Mouse (Mus musculus): ENCODE data around the gene Ubl4b.

The Ubl4b gene

GRCm38 (mm10) chr3:107516776-107517630, 37.9 kb downstream of the Ubl4b start:
- DNase-seq = no peak

GRCm38 (mm10) chr3:107515989-107516388, 38.9 kb downstream of the Ubl4b start:
- no peak for DNase-seq

GRCm38 (mm10) chr3:107511416-107511815, 43.5 kb downstream of the Ubl4b start:
- DNase-seq = no peak

GRCm38 (mm10) chr3:107508696-107509095, 46.2 kb downstream of the Ubl4b start:
- no peak for DNase-seq

GRCm38 (mm10) chr3:107507966-107508365, 46.9 kb downstream of the Ubl4b start:
- no peak for DNase-seq

- no peak for DNase-seq
Measured at GRCm38 (mm10) chr3:107506531-107506930, 48.3 kb downstream of the Ubl4b start.

GRCm38 (mm10) chr3:107505464-107506367, 49.2 kb downstream of the Ubl4b start:
- DNase-seq = no peak

- DNase-seq = no peak
Measured at GRCm38 (mm10) chr3:107504542-107504941, 50.3 kb downstream of the Ubl4b start.

GRCm38 (mm10) chr3:107503716-107504115, 51.2 kb downstream of the Ubl4b start:
- no peak for DNase-seq
